Mouse (Mus musculus) cerebellum, adult 2 months (tissue): ENCODE measurements around the gene Cadm2.

Experiments
- CTCF ChIP-seq: fragments of 200-500 bp; IDR thresholded peaks from 2 replicates; pipeline ENCODE4 v1.5.1; 2011; ENCODE audit warnings: low read depth, mild to moderate bottlenecking, control low read depth, low read length, moderate library complexity, borderline replicate concordance; ENCODE audit not compliant: insufficient read depth
- POLR2A ChIP-seq: fragments of 200-500 bp; IDR thresholded peaks from 2 replicates; pipeline ENCODE4 v1.6.1; 2011; ENCODE audit warnings: low read length, control low read depth, borderline replicate concordance; ENCODE audit not compliant: insufficient read depth

- TF ChIP-seq POLR2A (no peak), CTCF (no peak)
Measured at GRCm38 (mm10) chr16:67509079-67509478, 111.6 kb downstream of the Cadm2 start.
